Mouse (Mus musculus): ENCODE data around the gene Dctpp1.
A peak's percentile ranks its signal among the peaks of the same experiment; 100 is the strongest.

Dctpp1 gene

GRCm38 (mm10) chr7:127260309-127261111 is at the start of gene Dctpp1:
Dctpp1 (minus strand) TSS chr7:127260709.
- DNase-seq, result peak; percentile 99

GRCm38 (mm10) chr7:127309951-127310350 is 49.4 kb upstream of the Dctpp1 start:
- DNase-seq, result no peak

- peak in 1 of 2 experiments; percentile 47 for DNase-seq
Observed at GRCm38 (mm10) chr7:127308887-127309286, 48.4 kb upstream of the Dctpp1 start.

- no peak for DNase-seq
Observed at GRCm38 (mm10) chr7:127308431-127308830, 47.9 kb upstream of the Dctpp1 start.

GRCm38 (mm10) chr7:127297586-127298193 is 37.2 kb upstream of the Dctpp1 start:
- no peak for DNase-seq

GRCm38 (mm10) chr7:127296786-127297555 is 36.5 kb upstream of the Dctpp1 start:
- DNase-seq, result peak in 1 of 2 experiments; percentile 16

GRCm38 (mm10) chr7:127296098-127296497 is 35.6 kb upstream of the Dctpp1 start, which contains the start of gene Itgal:
Itgal (plus strand) TSS chr7:127296260.
- peak; percentile 48 to 49 for DNase-seq

GRCm38 (mm10) chr7:127290142-127290541 is 29.6 kb upstream of the Dctpp1 start:
- DNase-seq, result no peak

GRCm38 (mm10) chr7:127289306-127289705 is 28.8 kb upstream of the Dctpp1 start:
- DNase-seq, result no peak

- no peak for DNase-seq
Observed at GRCm38 (mm10) chr7:127287940-127288339, 27.4 kb upstream of the Dctpp1 start.

GRCm38 (mm10) chr7:127285154-127285553 is 24.6 kb upstream of the Dctpp1 start:
- DNase-seq, result no peak

- DNase-seq, result no peak
Observed at GRCm38 (mm10) chr7:127282190-127282589, 21.7 kb upstream of the Dctpp1 start.

- DNase-seq, result no peak
Observed at GRCm38 (mm10) chr7:127281114-127281513, 20.6 kb upstream of the Dctpp1 start.

GRCm38 (mm10) chr7:127280092-127280491 is 19.6 kb upstream of the Dctpp1 start:
- no peak for DNase-seq

- peak; percentile 50 to 55 for DNase-seq
Observed at GRCm38 (mm10) chr7:127278311-127278710, 17.8 kb upstream of the Dctpp1 start.

- DNase-seq, result peak in 1 of 2 experiments; percentile 59
Observed at GRCm38 (mm10) chr7:127276519-127276961, 16.0 kb upstream of the Dctpp1 start.

GRCm38 (mm10) chr7:127273925-127274789 is 13.6 kb upstream of the Dctpp1 start, which contains the start of gene Sephs2:
Sephs2 (minus strand) TSS chr7:127274055.
- DNase-seq, result peak; percentile 96 to 97

- no peak for DNase-seq
Observed at GRCm38 (mm10) chr7:127273118-127273923, 12.8 kb upstream of the Dctpp1 start.

GRCm38 (mm10) chr7:127272566-127272965 is 12.1 kb upstream of the Dctpp1 start:
- DNase-seq, result no peak

- DNase-seq, result no peak
Observed at GRCm38 (mm10) chr7:127271093-127271492, 10.6 kb upstream of the Dctpp1 start.

GRCm38 (mm10) chr7:127270666-127271065 is 10.2 kb upstream of the Dctpp1 start:
- DNase-seq, result no peak
